Mouse (Mus musculus): Measurements from ENCODE around the gene Glis1.

DNA sequence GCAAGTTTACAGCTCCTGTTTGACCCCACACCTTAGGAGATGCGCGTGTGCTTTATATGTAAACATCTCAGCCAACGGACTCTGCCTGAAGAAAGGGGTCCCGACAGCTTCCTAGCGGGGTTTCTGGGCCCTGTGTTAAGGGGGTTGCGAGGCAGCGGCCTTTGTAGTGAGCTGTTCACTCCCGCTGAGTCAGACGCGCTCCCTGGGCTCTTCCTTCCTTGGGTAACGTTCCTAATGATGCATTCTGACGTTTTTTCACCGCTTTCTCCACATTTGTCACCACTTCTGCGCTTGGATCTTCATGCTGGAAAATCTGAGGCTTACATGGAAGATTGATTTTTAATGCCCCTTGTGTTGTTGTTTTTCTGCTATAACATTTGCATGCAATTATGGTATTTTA, 12.7 kb upstream of the Glis1 start:
- TF ChIP-seq ZC3H11A (IDR thresholded peaks at IDR 0.05; ENCODE audit: borderline replicate concordance, low read depth, low read length) (no peak), HCFC1 (IDR thresholded peaks at IDR 0.05; ENCODE audit: borderline replicate concordance, insufficient read depth, low read length) (no peak), ZNF384 (IDR thresholded peaks at IDR 0.05; ENCODE audit: low read depth, low read length) (no peak), MAFK (IDR thresholded peaks at IDR 0.05; ENCODE audit: insufficient read depth, low read depth, low read length) (no peak), CHD2 (IDR thresholded peaks at IDR 0.05; ENCODE audit: low read depth, low read length) (no peak)

Measured in ES-E14 (cell line).